Mouse (Mus musculus): ENCODE measurements around the gene Aff1.

- TF ChIP-seq CTCF (IDR thresholded peaks at IDR 0.05; ENCODE audit: extremely low read depth, insufficient read depth, insufficient read length, insufficient replicate concordance) (no peak), POLR2A (IDR thresholded peaks at IDR 0.05; ENCODE audit: low read depth, low read length) (no peak)
These were observed 153.4 kb downstream of the Aff1 start for GRCm38 (mm10) chr5:103845418-103846153.

Data from spleen, adult 2 months (tissue).